Mouse (Mus musculus) cerebellum, adult 2 months (tissue): ENCODE measurements around the gene Thsd4. TPM values are rescaled to one million over a fixed set of nuclear protein-coding genes. Genes with fewer than 3 reads are reported as not detected.
A peak's percentile ranks its signal among the peaks of the same experiment; 100 is the strongest.

ENCODE experiments used
- DNase-seq, 2 experiments: peaks; one replicate each; pipeline ENCODE4 v3.0.0; 2021
- H3K27ac ChIP-seq: fragments of 200-500 bp; 2 replicates; pipeline ENCODE4 v1.5.1; 2012; ENCODE audit warnings: low read length, control low read depth, inconsistent platforms; ENCODE audit not compliant: insufficient read depth
- H3K27me3 ChIP-seq: fragments of 200-500 bp; 2 replicates; pipeline ENCODE4 v1.6.1; 2012; ENCODE audit warnings: inconsistent platforms, mild to moderate bottlenecking, low read length, moderate library complexity; ENCODE audit not compliant: control insufficient read depth, insufficient read depth
- H3K4me1 ChIP-seq: fragments of 200-500 bp; 2 replicates; pipeline ENCODE4 v1.6.1; 2011; ENCODE audit warnings: low read length; ENCODE audit not compliant: control insufficient read depth, insufficient read depth
- H3K4me3 ChIP-seq: fragments of 200-500 bp; replicated peaks from 2 replicates; pipeline ENCODE3; 2011; ENCODE audit warnings: mild to moderate bottlenecking, low read depth, low read length, control low read depth; ENCODE audit not compliant: insufficient read depth
- CTCF ChIP-seq: fragments of 200-500 bp; IDR thresholded peaks from 2 replicates; pipeline ENCODE4 v1.5.1; 2011; ENCODE audit warnings: low read depth, mild to moderate bottlenecking, control low read depth, low read length, moderate library complexity, borderline replicate concordance; ENCODE audit not compliant: insufficient read depth
- POLR2A ChIP-seq: fragments of 200-500 bp; IDR thresholded peaks from 2 replicates; pipeline ENCODE4 v1.6.1; 2011; ENCODE audit warnings: low read length, control low read depth, borderline replicate concordance; ENCODE audit not compliant: insufficient read depth
- WGBS: fragments of 180-500 bp; shearing (Covaris S2); methylation state at CpG from one replicate; pipeline ENCODE4 v1.1.7; 2018; 5-methylcytosine and 5-hydroxymethylcytosine counted together
- polyA plus RNA-seq: library from polyadenylated mRNA; depleted of rRNA; stranded (reverse); fragments of >200 nt; gene quantifications from 2 replicates; pipeline ENCODE4 v1.2.3, GENCODE M21; 2012

Thsd4 gene
- polyA plus RNA-seq, 1 experiment, result 2.7 TPM

GRCm38 (mm10) chr9:60198530-60199200 lies 323.2 kb downstream of the Thsd4 start:
- DNase-seq, result no peak
- H3K27me3 ChIP-seq, result no peaks in the 10 kb centered on the region
- H3K27ac ChIP-seq, result no peak overlapping the region
- TF ChIP-seq POLR2A (no peak), CTCF (no peak)
- H3K4me3 ChIP-seq, result no peak overlapping the region
- 90% methylated on average over 12 of the region's 12 CpGs for WGBS
- no peaks in the 10 kb centered on the region for H3K4me1 ChIP-seq

GRCm38 (mm10) chr9:60195502-60195901 lies 326.3 kb downstream of the Thsd4 start:
- no peaks in the 10 kb centered on the region for H3K27me3 ChIP-seq
- 88% methylated on average over 2 of the region's 2 CpGs for WGBS
- no peaks in the 10 kb centered on the region for H3K4me1 ChIP-seq
- H3K4me3 ChIP-seq, result no peak overlapping the region
- peak; percentile 25; the same call in 1 of the 2 replicates for TF ChIP-seq CTCF
- no peak for TF ChIP-seq POLR2A
- DNase-seq, result no peak
- H3K27ac ChIP-seq, result no peak overlapping the region

DNA sequence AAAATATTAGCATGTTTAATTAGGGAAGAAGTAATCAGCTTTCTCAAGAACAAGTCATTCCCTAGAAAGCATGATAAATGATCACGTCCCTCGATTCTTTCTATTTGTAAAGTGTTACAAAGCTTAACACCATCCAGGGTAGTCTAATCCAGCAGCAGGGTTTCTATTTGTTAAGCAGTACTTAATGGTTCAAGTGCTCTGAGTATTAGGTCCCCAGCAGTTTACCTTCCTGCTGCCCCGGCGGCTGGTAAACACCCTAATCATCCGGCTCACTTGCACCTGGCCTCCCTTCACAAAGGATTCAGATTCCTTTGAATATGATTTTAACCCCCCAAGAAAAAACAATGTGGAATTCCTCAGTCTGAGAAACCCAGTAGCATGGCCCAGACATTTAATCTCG lies 326.9 kb downstream of the Thsd4 start:
- DNase-seq, result no peak
- WGBS, result 94% methylated on average over 6 of the region's 6 CpGs
- Histone ChIP-seq H3K4me1 (no peaks in the 10 kb centered on the region), H3K27ac (no peak overlapping the region), H3K4me3 (no peak overlapping the region), H3K27me3 (no peaks in the 10 kb centered on the region)
- no peak for TF ChIP-seq CTCF
- no peak for TF ChIP-seq POLR2A

- Histone ChIP-seq H3K4me3 (no peak overlapping the region), H3K4me1 (no peaks in the 10 kb centered on the region), H3K27me3 (no peaks in the 10 kb centered on the region), H3K27ac (no peak overlapping the region)
- DNase-seq, result no peak
- TF ChIP-seq CTCF (no peak), POLR2A (no peak)
- WGBS, result 86% methylated on average over 5 of the region's 5 CpGs
These were observed 329.5 kb downstream of the Thsd4 start for GRCm38 (mm10) chr9:60192321-60192720.

GRCm38 (mm10) chr9:60187437-60187836 lies 334.4 kb downstream of the Thsd4 start:
- TF ChIP-seq POLR2A (no peak), CTCF (no peak)
- WGBS, result 87% methylated on average over 2 of the region's 2 CpGs

GRCm38 (mm10) chr9:60186948-60187347 lies 334.9 kb downstream of the Thsd4 start:
- H3K4me1 ChIP-seq, result no peaks in the 10 kb centered on the region
- no peak for TF ChIP-seq POLR2A
- TF ChIP-seq CTCF, result no peak
- no peaks in the 10 kb centered on the region for H3K27me3 ChIP-seq
- no peak overlapping the region for H3K4me3 ChIP-seq
- no peak overlapping the region for H3K27ac ChIP-seq
- no peak for DNase-seq
- 79% methylated on average over 7 of the region's 7 CpGs for WGBS

More at GRCm38 (mm10) chr9:60187437-60187836, 334.4 kb downstream of the Thsd4 start:
- no peak for DNase-seq
- Histone ChIP-seq H3K4me1 (no peaks in the 10 kb centered on the region), H3K4me3 (no peak overlapping the region), H3K27me3 (no peaks in the 10 kb centered on the region), H3K27ac (no peak overlapping the region)

- H3K4me3 ChIP-seq, result no peak overlapping the region
These were observed 337.8 kb downstream of the Thsd4 start for GRCm38 (mm10) chr9:60184083-60184482.

GRCm38 (mm10) chr9:60182371-60182770 lies 339.5 kb downstream of the Thsd4 start:
- no peak for DNase-seq
- H3K4me1 ChIP-seq, result no peaks in the 10 kb centered on the region
- H3K27ac ChIP-seq, result no peak overlapping the region
- no peak for TF ChIP-seq CTCF
- no peak for TF ChIP-seq POLR2A
- H3K27me3 ChIP-seq, result no peaks in the 10 kb centered on the region
- WGBS, result 93% methylated on average over 6 of the region's 6 CpGs
- H3K4me3 ChIP-seq, result no peak overlapping the region

More at GRCm38 (mm10) chr9:60184083-60184482, 337.8 kb downstream of the Thsd4 start:
- no peak overlapping the region for H3K27ac ChIP-seq
- no peak for DNase-seq
- no peaks in the 10 kb centered on the region for H3K27me3 ChIP-seq
- TF ChIP-seq POLR2A, result no peak
- TF ChIP-seq CTCF, result no peak
- WGBS, result 63% methylated on average over 3 of the region's 3 CpGs
- no peaks in the 10 kb centered on the region for H3K4me1 ChIP-seq
